ENCODE assay signal across 18 mouse cellular contexts in the genomic region with DNA sequence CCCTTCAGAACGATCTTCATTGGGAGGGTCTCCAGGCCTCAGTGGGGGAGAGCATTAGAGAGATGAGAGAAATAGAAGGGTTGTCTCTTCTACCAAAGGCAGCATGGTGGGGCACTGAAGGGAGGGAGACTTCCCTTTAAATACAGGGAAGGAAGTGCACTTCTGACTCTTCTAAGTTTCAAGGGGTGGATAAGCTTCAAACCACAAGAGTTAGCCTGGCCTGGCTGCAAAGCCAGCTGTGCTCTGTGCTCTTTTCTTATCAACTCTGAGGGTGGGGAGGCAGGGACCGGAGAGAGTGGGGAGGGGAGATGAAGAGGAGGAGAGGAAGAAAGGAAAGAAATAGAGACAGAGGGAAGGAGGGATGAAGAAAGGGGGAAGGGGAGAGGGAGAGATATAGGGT. TPM values are rescaled to one million over a fixed set of nuclear protein-coding genes. Genes with fewer than 3 reads are reported as not detected.
DNase-seq lines count a peak whose midpoint lies in the region; ATAC-seq and TF ChIP-seq lines count a peak whose summit lies in the region.
"Had no signal": no experiment of that assay in that cellular context is flagged by ENCODE, and none has a peak within 500 bp of the region (broad histone marks: within the 10 kb centered on the region; RNA-seq: fewer than 3 reads in every experiment).

No protein-coding gene starts in this region.

- 36% methylated on average over 2 of the region's 2 CpGs for WGBS in heart, postnatal 0 days
- WGBS in liver, embryonic 12.5 days (ENCODE audit: insufficient replicate concordance) = 19% methylated on average over 2 of the region's 2 CpGs
- WGBS in limb, embryonic 10.5 days = 67% methylated on average over 2 of the region's 2 CpGs

- H3K4me3 ChIP-seq in heart, postnatal 0 days (ENCODE audit: low read depth, low read length) = no peak overlapping the region
- H3K4me3 ChIP-seq in liver, embryonic 12.5 days = no peak overlapping the region
- no peak overlapping the region for H3K4me3 ChIP-seq in limb, embryonic 10.5 days
- H3K4me3 ChIP-seq: embryonic facial prominence, embryonic 12.5 days; intestine, embryonic 15.5 days; kidney, embryonic 15.5 days; lung, embryonic 15.5 days had no signal

- H3K9ac ChIP-seq in heart, postnatal 0 days (replicated peaks; ENCODE audit: low read depth, low read length) = no peak overlapping the region
- H3K9ac ChIP-seq in liver, embryonic 12.5 days = no peak overlapping the region
- H3K9ac ChIP-seq: embryonic facial prominence, embryonic 12.5 days; hindbrain, embryonic 14.5 days; intestine, embryonic 15.5 days; kidney, embryonic 15.5 days; lung, embryonic 15.5 days had no signal

- no peaks in the 10 kb centered on the region for H3K9me3 ChIP-seq in heart, postnatal 0 days (replicated peaks; ENCODE audit: control insufficient read depth, low read length)
- H3K9me3 ChIP-seq in liver, embryonic 12.5 days (replicated peaks) = no peaks in the 10 kb centered on the region
- H3K9me3 ChIP-seq in limb, embryonic 10.5 days (replicated peaks) = no peaks in the 10 kb centered on the region
- H3K9me3 ChIP-seq: embryonic facial prominence, embryonic 12.5 days; intestine, embryonic 15.5 days; kidney, embryonic 15.5 days; lung, embryonic 15.5 days had no signal

- TF ChIP-seq CTCF in heart, postnatal 0 days (IDR thresholded peaks at IDR 0.05; ENCODE audit: low read depth) = no peak

- no peaks in the 10 kb centered on the region for H3K4me1 ChIP-seq in heart, postnatal 0 days (ENCODE audit: control insufficient read depth, insufficient read depth)
- peaks cover 20% of the 10 kb centered on the region for H3K4me1 ChIP-seq in liver, embryonic 12.5 days
- no peaks in the 10 kb centered on the region for H3K4me1 ChIP-seq in limb, embryonic 10.5 days
- H3K4me1 ChIP-seq: embryonic facial prominence, embryonic 12.5 days; intestine, embryonic 15.5 days; kidney, embryonic 15.5 days; lung, embryonic 15.5 days had no signal

- no peak overlapping the region for H3K4me2 ChIP-seq in heart, postnatal 0 days (ENCODE audit: low read depth, low read length)
- no peak overlapping the region; the same call in 1 of the 2 replicates for H3K4me2 ChIP-seq in liver, embryonic 12.5 days
- H3K4me2 ChIP-seq: embryonic facial prominence, embryonic 12.5 days; hindbrain, embryonic 14.5 days; intestine, embryonic 15.5 days; kidney, embryonic 15.5 days; lung, embryonic 15.5 days had no signal

- no peak overlapping the region for H3K27ac ChIP-seq in heart, postnatal 0 days (ENCODE audit: low read depth)
- no peak overlapping the region for H3K27ac ChIP-seq in liver, embryonic 12.5 days
- H3K27ac ChIP-seq in limb, embryonic 10.5 days = no peak overlapping the region
- H3K27ac ChIP-seq: embryonic facial prominence, embryonic 12.5 days; hindbrain, embryonic 14.5 days; intestine, embryonic 15.5 days; kidney, embryonic 15.5 days; lung, embryonic 15.5 days had no signal

- DNase-seq in heart, postnatal 0 days (ENCODE audit: low spot score) = peak; percentile 4
- no peak for DNase-seq in heart, adult 8-10 months (ENCODE audit: low spot score)
- peak; percentile 85 for DNase-seq in MEL-GATA-1-ER (ENCODE audit: extremely low read depth, low read depth)
- DNase-seq in kidney, postnatal 14 days = no peak
- DNase-seq in limb, embryonic 10.5 days (ENCODE audit: low spot score) = no peak
- DNase-seq: cerebellum, adult 2 months; heart, postnatal 14 days; right cerebral cortex, postnatal 14 days; thymus, adult 18-20 months had no signal

- H3K36me3 ChIP-seq in heart, postnatal 0 days (replicated peaks; ENCODE audit: control insufficient read depth, insufficient read depth, low read length) = no peaks in the 10 kb centered on the region
- no peaks in the 10 kb centered on the region for H3K36me3 ChIP-seq in liver, embryonic 12.5 days
- no peaks in the 10 kb centered on the region for H3K36me3 ChIP-seq in limb, embryonic 10.5 days
- H3K36me3 ChIP-seq: embryonic facial prominence, embryonic 12.5 days; intestine, embryonic 15.5 days; kidney, embryonic 15.5 days; lung, embryonic 15.5 days had no signal

- ATAC-seq in heart, postnatal 0 days (ENCODE audit: insufficient read depth, low read depth) = no peak
- ATAC-seq in liver, embryonic 12.5 days = peak; percentile 32; the same call in 1 of the 2 replicates
- ATAC-seq in megakaryocyte-erythroid progenitor cell, adult 5-6 weeks (replicated peaks; ENCODE audit: low FRiP score, low TSS enrichment, poor library complexity, severe bottlenecking) = peak; percentile 78
- no peak for ATAC-seq in cerebellum, adult (ENCODE audit: insufficient number of reproducible peaks, low FRiP score, low TSS enrichment)
- ATAC-seq: forebrain, embryonic 16.5 days; intestine, embryonic 15.5 days had no signal

- no peak for TF ChIP-seq EP300 in heart, postnatal 0 days (IDR thresholded peaks at IDR 0.05; ENCODE audit: low read depth)

- H3K27me3 ChIP-seq in heart, postnatal 0 days (ENCODE audit: control insufficient read depth, insufficient read depth, low read length) = no peaks in the 10 kb centered on the region
- H3K27me3 ChIP-seq in liver, embryonic 12.5 days (replicated peaks) = no peaks in the 10 kb centered on the region
- no peaks in the 10 kb centered on the region for H3K27me3 ChIP-seq in limb, embryonic 10.5 days (ENCODE audit: low read depth, poor library complexity, severe bottlenecking)
- H3K27me3 ChIP-seq: embryonic facial prominence, embryonic 12.5 days; intestine, embryonic 15.5 days; kidney, embryonic 15.5 days; lung, embryonic 15.5 days had no signal

RNA-seq across cellular contexts. Expression of gene Eif2a, which starts 23.7 kb away (rescaled TPM):
- total RNA-seq in heart, postnatal 0 days (2014; rRNA removed; ENCODE audit: low replicate concordance) = 45.3 and 69.3 TPM in 2 replicates
- 27.6 and 29.1 TPM in 2 replicates for polyA plus RNA-seq in heart, postnatal 0 days (2015; fragmentation: Nextera tagmentation; extraction: Ambion mirVana)
- total RNA-seq in heart, adult 8-10 months (2022) = 10 to 100 TPM; 35.5 to 36.8 (median 35.8) TPM
- 40.0 and 41.1 TPM in 2 replicates for polyA plus RNA-seq in liver, embryonic 12.5 days (2016; fragmentation: Nextera tagmentation; extraction: Ambion mirVana)
- total RNA-seq in megakaryocyte-erythroid progenitor cell, adult 5-6 weeks (2014; fragmentation: Nextera tagmentation) = 123 and 132 TPM in 2 replicates
- total RNA-seq in megakaryocyte-erythroid progenitor cell, adult 5-6 weeks (2017) = 149 and 153 TPM in 2 replicates
- 60.3 and 62.8 TPM in 2 replicates for polyA plus RNA-seq in limb, embryonic 10.5 days (2016; fragmentation: Nextera tagmentation; extraction: Ambion mirVana)

RNA-seq across cellular contexts. Expression of gene Serp1, which starts 23.7 kb away (rescaled TPM):
- 59.5 and 59.7 TPM in 2 replicates for total RNA-seq in heart, postnatal 0 days (2014; rRNA removed; ENCODE audit: low replicate concordance)
- polyA plus RNA-seq in heart, postnatal 0 days (2015; fragmentation: Nextera tagmentation; extraction: Ambion mirVana) = 59.5 and 60.7 TPM in 2 replicates
- 10 to 100 TPM in 2 of 4 experiments, 1 to 10 TPM in 2; 8.8 to 14.1 (median 9.6) TPM for total RNA-seq in heart, adult 8-10 months (2022)
- 121 and 123 TPM in 2 replicates for polyA plus RNA-seq in liver, embryonic 12.5 days (2016; fragmentation: Nextera tagmentation; extraction: Ambion mirVana)
- total RNA-seq in megakaryocyte-erythroid progenitor cell, adult 5-6 weeks (2014; fragmentation: Nextera tagmentation) = 38.0 and 40.2 TPM in 2 replicates
- 64.6 and 71.3 TPM in 2 replicates for total RNA-seq in megakaryocyte-erythroid progenitor cell, adult 5-6 weeks (2017)
- 151 and 167 TPM in 2 replicates for polyA plus RNA-seq in limb, embryonic 10.5 days (2016; fragmentation: Nextera tagmentation; extraction: Ambion mirVana)

Comparison
In these comparisons a context has a peak if more than half of its experiments do, and no peak if none do; other contexts are left out.
1. DNase-seq: peak in heart, postnatal 0 days (single experiment) and MEL-GATA-1-ER (single experiment); none in heart, adult 8-10 months (single experiment), kidney, postnatal 14 days (single experiment) and limb, embryonic 10.5 days (single experiment).
2. ATAC-seq: peak in liver, embryonic 12.5 days (single experiment) and megakaryocyte-erythroid progenitor cell, adult 5-6 weeks (single experiment); none in heart, postnatal 0 days (single experiment) and cerebellum, adult (single experiment).